Mouse (Mus musculus): ENCODE results near the gene Aamp.
"Not testable (repeated sequence)": the region's sequence is repeated elsewhere in the genome, so short reads cannot be mapped to it uniquely, and the experiment has no call there.

The Aamp gene

DNA sequence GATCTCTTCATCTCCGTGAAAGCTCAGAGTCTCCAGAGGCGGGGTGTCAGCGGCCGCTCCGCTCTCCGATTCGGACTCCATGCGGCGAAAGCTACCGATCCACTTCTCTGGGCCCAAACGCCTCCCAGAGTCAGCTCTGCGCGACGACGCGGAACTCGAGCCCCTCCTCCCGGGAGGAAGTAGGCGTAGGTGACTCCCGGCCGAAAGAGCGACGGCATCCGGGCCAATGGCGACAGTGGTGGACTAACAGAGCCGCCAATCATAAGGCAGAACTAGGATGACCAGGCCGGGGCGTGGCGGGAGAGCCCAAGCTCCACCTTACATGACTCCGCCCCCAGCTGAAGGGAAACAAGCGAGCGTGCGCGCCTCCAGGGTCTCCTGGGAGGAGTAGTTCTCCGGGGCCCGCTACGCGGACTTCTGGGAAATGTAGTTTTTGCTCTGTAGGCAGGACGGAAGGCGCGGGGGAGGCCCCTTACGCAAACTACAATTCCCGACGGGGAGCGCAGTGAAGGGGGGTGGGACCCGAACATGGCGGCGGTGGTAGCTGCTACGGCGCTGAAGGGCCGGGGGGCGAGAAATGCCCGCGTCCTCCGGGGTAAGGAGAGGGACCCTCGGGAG lies at the start of gene Aamp, which contains the start of gene Pnkd:
TSS of gene Aamp (minus strand) at position 196 of the 618 bp plus-strand sequence.
TSS of gene Pnkd (plus strand) at position 388 of the 618 bp plus-strand sequence.
- peak; percentile 100 for DNase-seq (ENCODE audit: low spot score)

DNA sequence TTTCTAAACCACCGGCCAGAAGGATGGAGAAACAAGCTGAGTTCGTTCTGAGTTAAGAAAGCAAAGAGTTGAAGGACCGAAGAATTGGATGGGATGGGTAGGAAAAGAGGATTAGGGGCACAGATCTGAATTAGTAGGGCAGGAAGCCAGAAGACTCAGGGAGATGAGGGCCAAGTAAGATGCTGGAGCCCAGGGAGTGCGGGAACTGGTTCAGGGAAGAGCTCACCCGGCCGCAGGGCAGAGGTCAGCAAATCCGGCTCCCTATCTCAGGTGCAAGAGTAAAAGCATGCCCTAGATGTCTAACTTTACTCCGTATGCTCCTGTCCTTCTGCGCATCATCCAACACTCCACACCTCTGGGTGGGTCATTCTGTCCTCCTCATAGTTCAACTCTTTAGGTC lies 48.4 kb upstream of the Aamp start:
- no peak for DNase-seq (ENCODE audit: low spot score)

DNA sequence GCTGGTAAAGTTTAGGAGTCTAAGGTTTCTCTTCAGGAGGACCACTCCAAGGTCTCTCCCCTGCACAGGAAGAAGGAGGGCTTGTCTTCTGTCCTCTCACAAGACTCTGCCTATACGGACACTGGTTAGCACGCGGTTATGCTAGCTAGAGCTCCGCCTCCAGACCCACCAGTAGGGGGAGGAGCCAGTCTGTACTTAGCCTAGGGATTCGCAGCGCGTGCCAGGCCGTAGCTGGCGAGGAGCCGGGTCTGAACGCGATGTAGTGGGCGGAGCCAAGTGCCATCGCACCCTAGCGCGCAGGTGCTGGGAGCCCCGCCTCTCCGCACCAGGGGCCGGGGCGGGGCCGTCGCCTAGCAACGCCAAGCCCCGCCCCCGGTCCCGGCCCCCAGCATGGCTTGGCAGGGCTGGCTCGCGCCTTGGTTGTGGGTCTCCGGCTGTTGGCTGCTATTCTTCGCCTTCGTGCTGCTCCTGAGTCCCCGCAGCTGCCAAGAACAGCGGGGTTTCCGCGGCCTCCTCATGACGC lies 47.8 kb upstream of the Aamp start:
- peak; percentile 95 for DNase-seq (ENCODE audit: low spot score)

DNA sequence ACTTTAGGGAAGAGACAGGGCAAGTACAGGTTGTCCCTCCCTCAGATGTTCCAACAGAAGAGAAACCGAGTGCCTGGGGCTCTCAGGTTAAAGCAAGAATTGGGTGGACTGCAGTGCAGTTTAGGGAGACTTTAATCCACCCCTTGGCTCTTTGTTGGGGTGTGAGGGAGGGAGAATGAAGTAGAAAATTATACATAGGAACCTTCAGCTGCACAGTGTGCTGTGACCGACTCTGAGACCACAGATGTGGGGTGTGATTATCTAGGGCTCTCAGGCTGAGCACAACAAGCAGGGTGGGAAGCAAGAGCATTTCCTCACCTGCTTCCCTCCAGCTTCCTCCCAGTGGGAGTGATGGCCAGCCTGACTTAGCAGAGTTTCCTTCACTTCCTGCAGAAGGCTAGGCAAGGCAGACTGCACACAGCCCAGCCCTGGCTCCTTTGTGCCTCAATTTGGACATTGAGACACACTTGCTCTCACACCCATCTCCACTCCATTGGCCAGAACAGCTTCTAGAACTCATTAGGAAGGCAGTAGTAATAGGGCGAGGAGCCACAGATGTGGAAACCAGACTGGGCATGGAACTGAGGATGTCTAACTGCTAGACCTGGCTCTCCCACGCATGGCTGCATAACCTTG lies 46.6 kb upstream of the Aamp start:
- DNase-seq (ENCODE audit: low spot score), result no peak

DNA sequence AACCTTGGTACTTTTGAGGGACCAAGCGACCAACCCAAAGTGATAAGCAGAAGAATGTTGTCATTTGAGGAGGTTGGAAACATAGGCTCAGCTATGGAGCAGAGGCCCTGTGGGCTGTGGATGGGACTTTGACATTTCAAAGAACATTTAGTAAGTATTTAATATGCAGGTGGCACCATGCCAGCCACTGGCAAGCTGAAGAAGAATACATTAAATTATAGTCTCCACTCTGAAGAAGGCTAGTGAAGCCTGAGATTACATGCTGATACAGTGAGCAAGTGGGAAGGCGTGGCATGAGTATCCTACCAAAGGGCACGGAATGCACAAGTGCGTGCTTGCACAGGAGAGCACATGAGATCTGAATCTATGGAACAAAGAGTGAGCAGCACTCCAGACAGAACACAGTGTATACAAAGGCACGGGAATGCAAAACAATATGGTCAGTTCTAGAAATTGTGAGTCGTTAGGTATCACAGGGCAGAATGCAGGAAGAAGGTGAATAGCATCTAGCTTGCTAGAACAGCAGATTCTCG lies 45.4 kb upstream of the Aamp start:
- no peak for DNase-seq (ENCODE audit: low spot score)

DNA sequence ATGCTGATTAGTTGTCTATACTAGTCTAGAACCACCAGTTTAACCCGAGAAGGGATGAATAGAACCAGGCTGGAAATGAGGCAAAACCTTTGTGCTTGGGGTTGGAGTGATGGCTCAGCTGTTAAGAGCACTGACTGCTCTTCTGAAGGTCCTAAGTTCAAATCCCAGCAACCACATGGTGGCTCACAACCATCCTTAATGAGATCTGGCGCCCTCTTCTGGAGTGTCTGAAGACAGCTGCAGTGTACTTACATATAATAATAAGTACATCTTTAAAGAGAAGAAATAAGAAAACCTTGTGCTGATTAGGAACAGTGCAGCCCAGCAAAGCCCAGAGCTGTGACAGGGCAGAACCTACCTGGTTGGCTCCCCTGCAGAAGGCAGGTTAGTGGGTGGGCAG lies 42.4 kb upstream of the Aamp start:
- not testable (repeated sequence) for DNase-seq (ENCODE audit: low spot score)

DNA sequence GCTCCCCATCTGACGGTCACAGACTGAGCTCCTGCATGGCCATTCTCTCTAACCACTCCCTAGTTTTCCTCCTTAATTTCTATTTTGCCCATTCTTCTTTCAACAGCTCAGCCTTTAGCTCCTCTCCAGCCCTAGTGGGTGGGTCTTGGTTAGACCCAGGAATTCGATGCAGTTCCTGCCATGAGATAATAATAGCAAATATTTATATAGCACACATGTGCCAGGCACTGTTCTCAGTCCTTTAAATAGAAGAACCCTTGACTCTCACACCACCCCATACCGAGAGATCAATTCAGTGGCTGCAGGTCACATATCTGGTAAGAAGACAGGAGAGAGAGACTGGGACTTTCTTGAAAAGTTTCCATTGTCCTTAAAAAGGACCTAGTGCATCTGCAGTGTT lies 36.9 kb upstream of the Aamp start:
- no peak for DNase-seq (ENCODE audit: low spot score)

DNA sequence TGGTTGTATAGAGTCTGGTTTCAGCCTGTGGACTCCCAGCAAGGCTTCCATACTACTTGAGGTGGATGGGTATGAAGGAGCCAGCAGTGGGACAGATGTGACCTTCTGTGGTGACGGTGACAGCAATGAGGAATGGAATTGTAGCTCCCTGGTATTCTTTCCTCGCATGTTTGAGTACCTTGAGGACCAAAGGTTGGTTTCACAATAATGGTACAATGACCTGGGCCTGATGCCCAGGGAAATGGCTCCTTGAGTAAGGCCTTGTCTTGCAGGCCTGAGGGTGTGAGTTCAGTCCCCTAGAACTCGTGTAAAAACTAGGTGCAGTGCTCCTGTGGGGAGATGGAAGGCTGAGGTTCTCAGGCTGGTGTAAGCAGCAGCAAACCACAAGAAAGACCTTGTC lies 34.2 kb upstream of the Aamp start:
- no peak for DNase-seq (ENCODE audit: low spot score)

DNA sequence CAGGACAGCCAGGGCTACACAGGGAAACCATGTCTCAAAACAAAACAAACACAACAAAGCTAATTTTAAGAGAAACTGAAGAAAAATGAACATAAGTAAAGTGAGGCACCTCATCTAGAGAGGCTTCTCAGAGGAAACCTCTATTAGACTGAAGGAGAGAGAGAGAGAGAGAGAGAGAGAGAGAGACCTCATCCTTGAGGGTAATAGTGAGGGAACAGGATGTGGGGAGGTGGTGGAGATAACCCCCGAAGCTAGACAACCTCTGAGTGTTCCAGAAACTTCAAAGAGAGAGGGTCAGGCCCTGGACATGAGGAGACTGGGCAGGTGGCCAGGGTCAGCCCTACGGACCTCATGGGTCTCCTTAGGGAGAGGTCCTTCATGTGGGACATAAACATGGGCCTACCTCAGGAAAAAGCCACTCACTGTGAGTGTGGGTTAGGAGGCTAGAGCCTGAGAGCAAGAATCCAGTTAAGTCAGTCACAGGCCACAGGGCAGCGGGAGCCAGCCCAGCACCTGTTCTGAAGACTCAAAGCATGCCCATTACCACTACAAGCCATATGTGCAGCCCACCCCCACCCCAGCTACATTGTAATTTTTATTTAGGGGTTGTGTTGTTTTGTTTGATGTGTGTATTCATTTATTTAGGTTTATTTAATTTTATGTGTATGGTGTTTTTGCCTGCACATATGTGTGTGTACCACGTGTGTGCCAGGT lies 31.7 kb upstream of the Aamp start:
- DNase-seq (ENCODE audit: low spot score), result no peak

DNA sequence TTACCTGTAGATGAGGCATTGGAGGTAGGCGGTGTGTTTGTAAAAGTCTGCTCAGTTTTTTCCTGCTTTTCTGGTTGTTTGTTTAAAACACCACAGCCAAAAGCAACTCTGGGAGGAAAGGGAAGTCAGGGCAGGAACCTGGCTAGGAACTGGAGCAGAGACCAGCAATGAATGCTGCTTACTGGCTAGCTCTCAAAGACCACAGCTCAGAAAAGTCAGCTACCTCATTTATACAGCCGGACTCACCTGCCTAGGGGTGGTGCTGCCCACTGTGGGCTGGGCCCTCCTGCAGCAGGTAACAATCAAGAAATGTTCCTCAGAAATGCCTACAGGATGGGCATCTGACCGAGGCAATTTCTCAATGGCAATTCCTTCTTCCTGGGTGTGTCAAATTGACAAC lies 30.3 kb upstream of the Aamp start:
- no peak for DNase-seq (ENCODE audit: low spot score)

DNA sequence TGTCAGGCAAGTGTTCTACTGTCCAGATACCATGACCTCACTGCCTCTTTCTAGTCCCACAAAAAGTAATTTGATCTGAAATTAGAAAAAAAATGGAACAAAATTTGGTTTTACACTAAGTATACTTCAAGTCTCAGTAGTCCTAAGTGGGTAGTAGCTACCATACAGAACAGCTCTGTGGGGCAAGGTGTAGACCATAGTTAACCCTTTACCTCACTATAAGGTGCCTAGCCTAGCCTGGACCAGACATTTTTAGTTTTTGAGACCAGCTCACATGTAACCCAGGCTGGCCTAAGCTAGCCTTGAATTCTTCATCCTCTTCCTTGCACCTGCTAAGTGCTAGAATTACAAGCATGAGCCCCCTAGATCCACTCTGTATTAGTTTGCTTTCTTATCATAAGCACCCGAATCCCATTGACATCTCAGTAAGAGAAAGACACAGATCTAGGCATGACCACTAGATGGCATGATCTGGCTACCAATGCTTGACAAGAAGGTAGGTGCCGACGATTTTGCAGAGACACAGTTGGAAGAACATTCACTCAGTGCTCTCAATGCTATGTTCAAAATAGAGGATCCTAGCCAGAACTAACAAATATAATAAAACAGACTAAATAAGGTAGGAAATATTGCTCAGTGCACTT lies 28.6 kb upstream of the Aamp start:
- peak; percentile 78 for DNase-seq (ENCODE audit: low spot score)

DNA sequence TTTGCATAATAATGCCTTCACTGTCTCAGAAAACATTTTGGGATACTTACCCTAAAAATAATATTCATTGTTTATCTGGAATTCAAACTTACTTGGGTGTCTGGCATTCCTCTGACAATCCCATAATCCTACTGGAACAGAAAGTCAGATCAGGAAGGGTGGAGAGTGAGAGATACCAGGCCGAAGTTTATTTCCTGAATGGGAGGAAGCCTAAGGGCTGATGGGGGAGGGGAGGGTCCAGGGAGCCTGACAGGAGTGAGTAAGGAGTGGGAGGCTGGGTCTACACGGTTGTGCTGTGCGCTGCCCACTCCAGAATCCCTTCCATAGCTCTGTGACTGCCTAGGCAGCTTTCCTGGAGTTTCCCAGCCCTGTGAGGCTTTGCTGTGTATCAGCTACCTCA lies 25.2 kb upstream of the Aamp start:
- no peak for DNase-seq (ENCODE audit: low spot score)

DNA sequence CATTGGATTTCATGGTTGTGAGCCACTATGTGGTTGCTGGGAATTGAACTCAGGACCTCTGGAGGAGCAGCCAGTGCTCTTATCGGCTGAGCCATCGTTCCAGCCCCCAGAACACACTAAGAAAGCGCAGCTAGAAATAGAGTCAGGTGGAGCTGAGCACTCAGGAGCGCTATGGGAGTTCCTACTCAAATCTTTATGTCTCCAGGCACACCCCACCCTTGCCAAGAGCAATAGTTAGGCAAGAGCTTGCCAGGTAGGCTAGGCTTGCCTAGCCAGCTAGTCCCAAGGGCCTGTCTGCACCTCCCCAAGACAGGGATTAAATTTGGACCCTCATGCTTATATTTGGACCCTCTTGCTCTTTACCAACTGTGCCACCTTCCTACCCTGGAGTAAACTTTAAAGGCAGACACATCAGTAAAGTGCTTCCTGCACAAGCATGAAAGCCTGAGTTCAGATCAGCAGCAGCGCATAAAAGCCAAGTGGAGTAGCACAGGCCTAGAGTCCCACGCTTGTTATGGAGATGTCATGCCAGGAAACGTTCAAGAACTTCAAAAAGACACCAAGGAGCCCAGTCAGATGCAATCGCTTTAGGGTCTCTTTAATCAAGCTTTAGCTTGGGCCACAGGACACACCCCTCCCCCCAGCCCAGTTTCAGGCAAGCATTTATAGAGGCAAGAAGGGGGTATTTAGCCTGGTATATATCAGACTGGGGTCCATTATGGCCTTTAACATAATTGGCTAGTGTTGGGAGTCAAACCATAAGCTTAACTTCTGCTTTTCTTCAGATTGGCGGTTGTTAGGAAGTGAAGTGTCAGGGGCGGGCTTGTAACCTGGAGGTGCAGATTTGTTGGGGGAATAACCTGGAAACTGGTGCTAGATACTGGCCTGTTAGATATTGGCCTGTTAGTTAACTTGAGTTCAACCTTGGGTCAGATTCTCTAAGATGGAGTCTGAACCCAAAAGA lies 23.7 kb upstream of the Aamp start:
- DNase-seq (ENCODE audit: low spot score), result no peak

DNA sequence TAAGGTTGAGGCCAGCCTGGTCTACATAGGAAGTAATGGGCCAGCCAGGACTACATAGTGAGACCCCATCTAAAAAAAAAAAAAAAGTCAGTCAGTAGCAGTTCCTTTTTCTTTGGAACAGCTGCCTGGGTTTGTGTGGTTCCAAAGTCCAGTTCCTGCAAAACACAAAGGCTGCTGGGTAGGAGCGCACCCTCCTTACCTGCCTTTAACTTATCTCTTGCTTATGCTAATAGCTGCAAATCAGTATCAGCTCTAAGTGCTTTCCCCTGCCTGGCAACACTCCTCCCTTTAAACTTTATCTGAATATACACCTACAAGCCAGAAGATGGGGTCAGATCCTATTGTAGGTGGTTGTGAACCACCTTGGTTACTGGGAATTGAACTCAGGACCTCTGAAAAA lies 22.6 kb upstream of the Aamp start:
- DNase-seq (ENCODE audit: low spot score), result no peak

DNA sequence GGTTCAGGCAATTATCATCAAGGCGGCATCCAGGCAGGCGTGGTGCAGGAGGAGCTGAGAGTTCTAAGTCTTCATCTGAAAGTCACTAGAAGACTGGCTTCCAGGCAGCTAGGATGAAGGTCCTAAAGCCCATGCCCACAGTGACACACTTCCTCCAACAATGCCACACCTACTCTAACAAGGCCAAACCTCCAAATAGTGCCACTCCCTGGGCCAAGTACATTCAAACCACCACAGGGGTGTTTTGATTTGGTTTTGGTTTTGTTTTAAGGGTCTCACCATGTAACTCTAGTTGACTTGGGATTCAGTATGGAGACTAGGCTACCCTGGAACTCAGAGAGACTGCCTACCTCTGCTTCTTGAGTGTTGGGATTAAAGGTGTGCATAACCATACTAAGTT lies 21.0 kb upstream of the Aamp start, which contains the start of gene Tmbim1:
TSS of gene Tmbim1 (minus strand) at position 101 of the 400 bp plus-strand sequence.
- no peak for DNase-seq (ENCODE audit: low spot score)

DNA sequence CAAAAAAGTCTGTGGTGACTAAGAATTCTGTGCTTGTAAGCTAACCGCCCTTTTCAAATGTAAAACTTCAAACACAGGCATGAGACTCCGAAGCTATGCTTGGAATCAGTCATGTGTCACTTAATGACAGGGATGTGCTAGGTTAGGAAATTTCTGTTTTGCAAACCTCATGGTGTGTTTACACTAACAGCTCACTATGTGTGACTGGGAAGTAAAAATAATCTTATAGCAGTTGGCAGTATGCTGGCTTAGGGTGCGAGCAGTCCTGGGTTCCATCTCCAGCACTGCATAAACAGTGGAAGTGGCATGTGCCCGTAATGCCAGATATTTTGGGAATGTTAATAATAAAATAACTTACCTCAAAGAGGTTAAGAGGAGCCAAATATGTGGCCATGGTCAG lies 20.4 kb upstream of the Aamp start:
- DNase-seq (ENCODE audit: low spot score), result no peak

DNA sequence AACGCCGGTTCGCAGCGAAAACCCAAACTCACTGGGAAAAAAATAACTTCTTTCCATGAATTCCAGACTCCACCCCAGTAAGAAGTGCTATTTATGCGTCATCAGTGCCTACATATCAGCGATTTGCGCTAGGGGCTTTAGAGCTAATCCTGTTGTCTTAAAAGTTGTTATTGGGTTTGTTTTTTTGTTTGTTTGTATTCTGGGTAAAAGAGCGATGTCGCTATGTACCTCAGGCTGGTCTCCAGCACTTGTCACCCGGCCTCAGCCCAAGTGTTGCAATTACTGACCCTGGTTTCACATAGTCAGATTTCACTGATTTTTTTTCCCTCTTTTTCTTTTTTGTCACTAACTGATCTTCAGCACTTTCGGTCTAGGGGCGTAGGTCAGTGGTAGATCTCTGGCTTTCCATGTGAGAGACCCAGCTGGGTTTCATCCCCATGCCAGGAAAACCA lies 19.8 kb upstream of the Aamp start:
- DNase-seq (ENCODE audit: low spot score), result no peak

DNA sequence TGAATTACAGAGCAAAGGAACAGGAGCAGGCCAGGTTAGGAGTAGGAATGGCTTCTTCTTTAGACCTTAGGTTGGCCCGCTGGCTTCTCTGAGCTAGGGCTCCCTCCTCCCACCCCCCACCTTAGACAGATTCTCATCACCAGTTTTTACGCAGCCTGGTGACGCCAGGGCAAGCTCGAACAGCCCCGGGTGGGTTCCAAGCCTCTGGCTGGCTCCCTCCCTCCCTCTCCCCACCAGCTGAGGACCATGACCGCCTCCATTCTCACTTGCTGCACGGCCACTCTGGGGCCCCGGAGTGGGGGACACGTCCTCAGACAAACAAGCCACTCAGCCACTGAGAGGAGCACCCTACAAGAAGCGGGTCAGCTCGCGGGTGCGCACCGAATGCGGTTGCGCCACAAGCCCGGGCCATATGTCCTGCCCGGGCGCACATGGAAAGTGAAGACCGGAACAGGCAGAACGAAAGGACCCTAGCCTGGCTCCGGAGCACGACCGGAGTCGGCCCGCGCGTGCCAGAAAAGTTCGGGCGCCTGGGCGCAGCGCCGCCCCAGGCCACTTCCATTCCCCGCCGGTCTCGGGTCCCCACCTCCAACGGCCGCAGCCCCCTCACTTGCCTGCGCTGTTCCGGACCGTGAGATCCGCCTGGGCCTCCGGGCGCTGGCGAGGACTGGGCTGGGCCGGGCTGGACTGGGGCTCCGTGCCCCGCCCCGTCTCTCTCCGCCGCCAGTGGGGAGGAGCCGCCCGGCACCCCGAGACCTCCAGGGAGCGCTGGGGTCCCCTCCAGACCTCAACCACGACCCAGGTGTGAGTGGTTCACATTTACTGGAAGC lies 19.2 kb upstream of the Aamp start:
- DNase-seq (ENCODE audit: low spot score), result no peak

DNA sequence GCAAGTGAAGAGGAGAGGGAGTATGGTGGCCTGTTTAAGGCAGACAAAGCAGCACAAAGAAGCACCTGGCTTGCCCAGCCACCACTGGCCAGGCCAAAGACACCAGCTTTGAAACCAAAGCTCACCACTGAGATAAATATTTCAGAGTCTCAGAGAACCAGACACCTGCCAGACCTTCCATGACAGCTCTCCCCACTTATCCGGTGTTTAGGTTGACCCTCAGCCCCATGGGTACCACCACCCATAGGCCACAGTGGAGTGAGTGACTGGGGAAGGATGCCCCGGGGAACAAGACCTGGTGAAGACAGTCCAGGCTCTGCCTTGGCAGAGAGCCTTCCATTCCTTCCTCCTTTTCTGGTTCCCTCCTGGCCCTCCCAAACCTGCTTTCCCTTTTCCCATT lies 18.3 kb upstream of the Aamp start:
- no peak for DNase-seq (ENCODE audit: low spot score)

DNA sequence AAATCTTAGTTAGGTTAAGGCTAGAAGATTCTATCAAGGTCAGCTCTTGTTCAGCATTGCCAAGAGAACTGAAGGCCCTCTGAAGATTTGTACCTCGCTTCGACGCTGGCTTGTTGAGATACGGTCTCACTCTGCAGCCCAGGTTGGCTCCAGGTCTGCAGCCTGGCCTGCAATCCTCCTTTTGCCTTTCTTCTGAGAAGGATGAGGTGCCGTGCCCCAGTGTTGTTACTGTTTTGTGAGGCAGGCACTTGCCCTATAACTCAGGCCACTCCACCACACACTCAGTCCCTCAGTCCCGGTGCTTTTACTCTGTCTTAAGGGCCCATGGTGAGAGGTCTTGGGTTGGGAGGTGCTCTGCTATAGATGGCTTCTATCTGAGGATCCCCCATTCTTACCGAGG lies 17.7 kb upstream of the Aamp start:
- no peak for DNase-seq (ENCODE audit: low spot score)

Data from left cerebral cortex, adult 11 months (tissue).